Mouse (Mus musculus): Measurements from ENCODE around the gene Hmgn3. TPM values are rescaled to one million over a fixed set of nuclear protein-coding genes. Genes with fewer than 3 reads are reported as not detected.

Hmgn3 gene
- total and polyA plus RNA-seq, 2 experiments = 0.48 to 1.5 TPM

DNA sequence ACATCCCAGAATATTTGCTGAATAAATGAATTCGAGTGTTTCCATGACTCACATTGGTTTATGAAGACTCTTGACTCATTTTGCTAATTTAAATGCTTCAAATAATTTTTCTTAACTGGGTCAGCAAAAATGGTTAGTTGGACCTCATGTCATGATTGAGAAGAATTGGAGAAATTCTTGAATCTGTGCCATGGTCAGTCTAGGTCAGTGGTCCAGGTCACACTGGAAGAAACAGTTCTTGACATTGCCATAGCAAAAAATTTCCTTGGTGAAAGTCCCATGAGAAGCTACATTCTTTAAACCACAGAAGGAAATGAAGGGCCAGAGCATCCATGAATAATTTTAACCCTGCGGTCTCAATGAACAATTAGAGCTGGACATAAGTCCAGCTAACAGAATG lies 30.8 kb downstream of the Hmgn3 start:
- DNase-seq (ENCODE audit: extremely low read depth, low read depth, low spot score) = no peak
- TF ChIP-seq CTCF (IDR thresholded peaks at IDR 0.05; ENCODE audit: low read depth, low read length) = no peak
- no peak for TF ChIP-seq POLR2A (IDR thresholded peaks at IDR 0.05; ENCODE audit: extremely low read depth, insufficient read depth, low read length)
- Histone ChIP-seq H3K36me3 (ENCODE audit: control insufficient read depth, insufficient read depth, low read length) (no peaks in the 10 kb centered on the region), H3K27me3 (ENCODE audit: control insufficient read depth, insufficient read depth, low read length) (no peaks in the 10 kb centered on the region), H3K4me3 (ENCODE audit: insufficient read depth, low read depth, low read length) (no peak overlapping the region), H3K4me1 (ENCODE audit: control insufficient read depth, insufficient read depth, low read length) (no peaks in the 10 kb centered on the region; the same call in 1 of the 2 replicates), H3K27ac (replicated peaks; ENCODE audit: insufficient read depth, low read depth, low read length) (no peak overlapping the region), H3K9ac (ENCODE audit: low read depth, low read length) (no peak overlapping the region), H3K79me2 (ENCODE audit: control insufficient read depth, insufficient read depth, low read length) (no peaks in the 10 kb centered on the region)
- WGBS = 83% methylated on average over 2 of the region's 2 CpGs

DNA sequence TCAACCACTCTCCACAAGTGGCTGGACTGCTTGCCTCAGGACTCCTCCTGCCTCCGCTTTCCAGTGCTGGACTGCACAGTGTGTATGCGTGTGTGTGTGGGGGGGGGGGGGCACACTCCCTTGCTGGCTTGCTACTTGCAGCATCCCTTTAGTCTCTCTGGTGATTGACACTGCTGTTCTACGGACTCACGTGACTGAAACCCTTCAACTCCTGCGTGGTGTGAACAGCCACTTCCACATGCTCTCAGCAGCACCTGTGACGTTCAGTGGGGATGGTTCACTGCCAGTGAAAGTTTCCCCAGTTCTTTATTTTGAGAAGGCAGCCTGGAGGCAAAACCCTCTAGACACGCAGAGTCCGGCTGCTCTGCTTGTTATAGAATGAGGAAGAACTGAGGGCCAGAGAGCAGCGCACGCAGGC lies 32.7 kb downstream of the Hmgn3 start:
- no peak overlapping the region for H3K27ac ChIP-seq (replicated peaks; ENCODE audit: insufficient read depth, low read depth, low read length)
- H3K27me3 ChIP-seq (ENCODE audit: control insufficient read depth, insufficient read depth, low read length) = no peaks in the 10 kb centered on the region
- WGBS = 88% methylated on average over 10 of the region's 10 CpGs
- H3K4me1 ChIP-seq (ENCODE audit: control insufficient read depth, insufficient read depth, low read length) = no peaks in the 10 kb centered on the region
- H3K36me3 ChIP-seq (ENCODE audit: control insufficient read depth, insufficient read depth, low read length) = no peaks in the 10 kb centered on the region
- no peaks in the 10 kb centered on the region for H3K79me2 ChIP-seq (ENCODE audit: control insufficient read depth, insufficient read depth, low read length)
- DNase-seq (ENCODE audit: extremely low read depth, low read depth, low spot score) = no peak
- no peak for TF ChIP-seq CTCF (IDR thresholded peaks at IDR 0.05; ENCODE audit: low read depth, low read length)
- no peak for TF ChIP-seq POLR2A (IDR thresholded peaks at IDR 0.05; ENCODE audit: extremely low read depth, insufficient read depth, low read length)
- no peak overlapping the region for H3K9ac ChIP-seq (ENCODE audit: low read depth, low read length)
- no peak overlapping the region for H3K4me3 ChIP-seq (ENCODE audit: insufficient read depth, low read depth, low read length)

DNA sequence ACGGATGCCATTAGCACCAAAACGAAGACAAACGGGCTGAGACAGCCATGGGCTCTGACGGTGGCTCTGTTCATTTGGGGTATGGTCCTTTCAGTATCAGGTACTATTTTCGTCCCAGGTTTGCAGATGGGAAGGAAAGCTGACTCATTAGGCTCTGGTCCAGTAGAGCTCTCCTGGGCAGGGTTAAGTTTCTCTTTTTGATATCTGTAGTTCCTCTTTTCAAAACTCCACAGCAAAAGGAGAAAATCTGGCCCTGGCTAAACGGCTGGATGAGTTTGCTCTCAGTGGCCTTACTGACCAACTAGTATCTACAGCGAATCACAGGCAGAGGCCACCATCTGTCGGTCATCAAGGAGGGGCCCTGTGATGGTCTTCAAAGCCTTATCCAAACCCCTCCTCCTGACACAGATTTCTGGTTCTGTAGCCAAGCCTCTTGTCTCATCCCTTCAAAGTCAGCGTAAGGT lies 34.1 kb downstream of the Hmgn3 start:
- no peak for DNase-seq (ENCODE audit: extremely low read depth, low read depth, low spot score)
- 76% methylated on average over 9 of the region's 9 CpGs for WGBS
- H3K27ac ChIP-seq (replicated peaks; ENCODE audit: insufficient read depth, low read depth, low read length) = no peak overlapping the region

DNA sequence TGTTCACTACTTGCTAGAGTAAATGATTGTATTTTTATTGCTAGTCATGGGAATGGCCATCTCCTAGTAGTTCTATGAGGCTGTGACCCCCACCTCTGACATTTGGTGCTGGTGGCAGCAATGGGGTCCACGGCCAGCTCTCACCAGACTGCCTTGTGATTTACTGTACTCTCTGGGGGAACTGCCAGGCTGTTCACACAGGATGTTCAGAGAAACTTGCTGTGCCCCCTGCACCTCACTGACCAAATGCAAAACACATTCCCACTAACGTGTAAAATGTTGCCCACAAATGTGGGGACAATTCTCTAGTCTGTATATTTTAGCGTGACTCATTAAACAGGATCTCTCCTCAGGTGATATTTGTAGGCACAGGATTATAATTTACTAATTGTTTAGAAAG lies 34.7 kb downstream of the Hmgn3 start:
- TF ChIP-seq CTCF (IDR thresholded peaks at IDR 0.05; ENCODE audit: low read depth, low read length) (no peak), POLR2A (IDR thresholded peaks at IDR 0.05; ENCODE audit: extremely low read depth, insufficient read depth, low read length) (no peak)
- no peak overlapping the region for H3K4me3 ChIP-seq (ENCODE audit: insufficient read depth, low read depth, low read length)
- H3K27me3 ChIP-seq (ENCODE audit: control insufficient read depth, insufficient read depth, low read length) = no peaks in the 10 kb centered on the region
- H3K4me1 ChIP-seq (ENCODE audit: control insufficient read depth, insufficient read depth, low read length) = no peaks in the 10 kb centered on the region
- no peaks in the 10 kb centered on the region for H3K79me2 ChIP-seq (ENCODE audit: control insufficient read depth, insufficient read depth, low read length)
- H3K9ac ChIP-seq (ENCODE audit: low read depth, low read length) = no peak overlapping the region
- WGBS = 87% methylated on average over 3 of the region's 3 CpGs
- no peak for DNase-seq (ENCODE audit: extremely low read depth, low read depth, low spot score)
- no peak overlapping the region for H3K27ac ChIP-seq (replicated peaks; ENCODE audit: insufficient read depth, low read depth, low read length)
- no peaks in the 10 kb centered on the region for H3K36me3 ChIP-seq (ENCODE audit: control insufficient read depth, insufficient read depth, low read length)

More for the DNA sequence above, 34.1 kb downstream of the Hmgn3 start:
- H3K27me3 ChIP-seq (ENCODE audit: control insufficient read depth, insufficient read depth, low read length) = no peaks in the 10 kb centered on the region
- no peaks in the 10 kb centered on the region for H3K79me2 ChIP-seq (ENCODE audit: control insufficient read depth, insufficient read depth, low read length)
- TF ChIP-seq CTCF (IDR thresholded peaks at IDR 0.05; ENCODE audit: low read depth, low read length) (no peak), POLR2A (IDR thresholded peaks at IDR 0.05; ENCODE audit: extremely low read depth, insufficient read depth, low read length) (no peak)
- no peak overlapping the region for H3K4me3 ChIP-seq (ENCODE audit: insufficient read depth, low read depth, low read length)
- H3K4me1 ChIP-seq (ENCODE audit: control insufficient read depth, insufficient read depth, low read length) = no peaks in the 10 kb centered on the region
- H3K9ac ChIP-seq (ENCODE audit: low read depth, low read length) = no peak overlapping the region
- no peaks in the 10 kb centered on the region for H3K36me3 ChIP-seq (ENCODE audit: control insufficient read depth, insufficient read depth, low read length)

DNA sequence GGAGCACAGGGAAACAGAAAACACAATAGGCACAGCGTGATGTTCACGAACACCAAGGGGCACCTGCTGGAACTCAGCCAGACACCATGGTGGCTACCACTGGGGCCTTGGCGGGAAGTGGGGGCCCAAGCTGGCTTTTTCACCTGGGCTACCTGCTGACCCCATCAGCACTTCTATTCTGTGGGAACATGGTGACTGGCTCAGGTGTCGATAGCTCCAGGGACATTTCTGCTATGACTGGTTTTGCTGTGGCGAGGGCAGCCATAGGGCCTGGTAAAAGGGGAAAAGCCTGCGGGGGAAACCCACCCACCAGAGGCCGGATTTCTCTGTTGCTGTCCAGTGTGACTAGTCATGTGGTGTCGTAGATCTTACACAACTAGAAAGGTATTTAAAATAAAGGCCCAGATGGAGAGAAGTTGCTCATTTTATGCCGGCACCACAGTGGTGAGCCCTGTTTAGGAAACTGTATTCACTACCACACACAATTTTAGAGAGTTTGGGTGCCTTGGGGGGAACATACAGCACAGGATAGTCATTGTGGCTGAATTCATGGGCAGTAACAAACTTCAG lies 35.3 kb downstream of the Hmgn3 start:
- Histone ChIP-seq H3K36me3 (ENCODE audit: control insufficient read depth, insufficient read depth, low read length) (no peaks in the 10 kb centered on the region), H3K4me1 (ENCODE audit: control insufficient read depth, insufficient read depth, low read length) (no peaks in the 10 kb centered on the region), H3K4me3 (ENCODE audit: insufficient read depth, low read depth, low read length) (no peak overlapping the region), H3K27me3 (ENCODE audit: control insufficient read depth, insufficient read depth, low read length) (no peaks in the 10 kb centered on the region), H3K9ac (ENCODE audit: low read depth, low read length) (no peak overlapping the region), H3K79me2 (ENCODE audit: control insufficient read depth, insufficient read depth, low read length) (no peaks in the 10 kb centered on the region), H3K27ac (replicated peaks; ENCODE audit: insufficient read depth, low read depth, low read length) (no peak overlapping the region)
- TF ChIP-seq POLR2A (IDR thresholded peaks at IDR 0.05; ENCODE audit: extremely low read depth, insufficient read depth, low read length) (no peak), CTCF (IDR thresholded peaks at IDR 0.05; ENCODE audit: low read depth, low read length) (no peak)
- WGBS = 91% methylated on average over 9 of the region's 9 CpGs
- no peak for DNase-seq (ENCODE audit: extremely low read depth, low read depth, low spot score)

DNA sequence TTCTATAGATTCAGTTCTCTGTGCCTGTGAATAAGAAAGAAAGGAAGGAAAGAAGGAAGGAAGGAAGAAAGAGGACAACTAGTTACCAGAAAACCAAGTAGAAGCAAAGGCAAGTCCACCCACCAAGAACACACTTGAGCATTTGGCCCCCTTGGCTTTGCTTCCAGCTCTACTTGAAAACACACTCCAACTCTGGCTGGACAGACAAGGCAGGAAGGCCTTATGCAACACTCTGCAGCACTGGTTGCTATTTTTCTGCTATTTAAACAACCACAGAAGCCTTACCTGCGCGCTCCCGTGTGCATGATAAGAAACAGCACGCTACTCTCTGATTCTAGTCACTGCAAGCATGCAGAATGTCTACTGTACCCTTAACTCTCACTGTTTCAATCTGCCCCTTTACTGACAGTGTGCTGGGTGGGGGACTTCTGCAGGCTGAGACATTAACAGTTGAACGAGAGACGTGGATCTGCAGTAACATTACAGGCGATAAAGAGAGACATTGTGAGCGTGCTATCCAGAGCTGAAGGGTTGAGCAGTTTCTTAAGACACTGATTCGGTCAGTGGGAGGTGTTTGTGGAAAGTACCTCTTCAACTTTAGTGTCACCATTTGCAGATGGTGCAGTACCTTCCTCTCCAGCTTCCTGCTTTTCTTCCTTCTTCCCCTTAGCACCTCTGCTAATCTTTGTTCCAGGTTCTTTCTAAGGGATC lies 35.9 kb downstream of the Hmgn3 start:
- no peaks in the 10 kb centered on the region for H3K27me3 ChIP-seq (ENCODE audit: control insufficient read depth, insufficient read depth, low read length)
- no peaks in the 10 kb centered on the region for H3K79me2 ChIP-seq (ENCODE audit: control insufficient read depth, insufficient read depth, low read length)
- no peaks in the 10 kb centered on the region for H3K36me3 ChIP-seq (ENCODE audit: control insufficient read depth, insufficient read depth, low read length)
- DNase-seq (ENCODE audit: extremely low read depth, low read depth, low spot score) = no peak
- no peak overlapping the region for H3K9ac ChIP-seq (ENCODE audit: low read depth, low read length)
- no peak for TF ChIP-seq POLR2A (IDR thresholded peaks at IDR 0.05; ENCODE audit: extremely low read depth, insufficient read depth, low read length)
- no peak for TF ChIP-seq CTCF (IDR thresholded peaks at IDR 0.05; ENCODE audit: low read depth, low read length)
- WGBS = 86% methylated on average over 9 of the region's 9 CpGs
- no peak overlapping the region for H3K27ac ChIP-seq (replicated peaks; ENCODE audit: insufficient read depth, low read depth, low read length)
- H3K4me3 ChIP-seq (ENCODE audit: insufficient read depth, low read depth, low read length) = no peak overlapping the region
- H3K4me1 ChIP-seq (ENCODE audit: control insufficient read depth, insufficient read depth, low read length) = no peaks in the 10 kb centered on the region

All from liver, adult 2 months (tissue).